In the genomic region with DNA sequence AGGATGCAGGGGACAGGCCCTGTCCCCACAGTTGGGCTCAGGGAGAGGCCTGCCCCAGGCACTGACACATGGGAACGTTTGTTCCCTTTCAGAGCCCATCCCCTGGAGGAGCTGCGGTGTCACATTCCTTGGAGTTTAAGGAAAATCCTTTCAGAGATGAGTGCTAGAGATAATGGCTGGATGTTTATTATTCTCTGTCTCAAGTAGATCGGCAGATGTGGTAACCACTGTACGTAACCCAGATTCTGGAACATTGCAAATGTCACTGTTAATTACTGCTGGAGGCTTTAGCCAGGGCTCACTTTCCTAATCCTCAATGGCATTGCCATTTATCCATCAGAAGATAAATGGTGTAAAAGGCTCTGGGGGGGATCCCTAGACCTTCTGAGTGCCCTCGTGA, we compare ENCODE assay signal across 21 mouse cellular contexts. TPM values are rescaled to one million over a fixed set of nuclear protein-coding genes. Genes with fewer than 3 reads are reported as not detected.
DNase-seq lines count a peak whose midpoint lies in the region; ATAC-seq and TF ChIP-seq lines count a peak whose summit lies in the region.
"Had no signal": no experiment of that assay in that cellular context is flagged by ENCODE, and none has a peak within 500 bp of the region (broad histone marks: within the 10 kb centered on the region; RNA-seq: fewer than 3 reads in every experiment).

No protein-coding gene starts in this region.

- 66% methylated on average over 5 of the region's 5 CpGs for WGBS in cerebellum, adult 2 months
- 22% methylated on average over 5 of the region's 5 CpGs for WGBS in lung, postnatal 0 days
- WGBS in embryonic facial prominence, embryonic 14.5 days = 20% methylated on average over 5 of the region's 5 CpGs
- 44% methylated on average over 5 of the region's 5 CpGs for WGBS in liver, embryonic 11.5 days

- TF ChIP-seq CTCF in cerebellum, adult 2 months (IDR thresholded peaks at IDR 0.05; ENCODE audit: borderline replicate concordance, insufficient read depth, low read depth, low read length) = no peak
- no peak for TF ChIP-seq CTCF in lung, postnatal 0 days (IDR thresholded peaks at IDR 0.05)

- no peaks in the 10 kb centered on the region for H3K36me3 ChIP-seq in lung, postnatal 0 days (ENCODE audit: insufficient read depth, low read length)
- no peaks in the 10 kb centered on the region for H3K36me3 ChIP-seq in embryonic facial prominence, embryonic 14.5 days (ENCODE audit: control insufficient read depth, insufficient read depth, low read length)
- no peaks in the 10 kb centered on the region for H3K36me3 ChIP-seq in liver, embryonic 11.5 days (ENCODE audit: control insufficient read depth, insufficient read depth, low read length)
- H3K36me3 ChIP-seq: heart, embryonic 15.5 days; liver, embryonic 15.5 days had no signal

- no peak overlapping the region for H3K4me2 ChIP-seq in lung, postnatal 0 days (replicated peaks; ENCODE audit: low read depth, low read length)
- no peak overlapping the region for H3K4me2 ChIP-seq in embryonic facial prominence, embryonic 14.5 days (ENCODE audit: low read depth, low read length)
- no peak overlapping the region for H3K4me2 ChIP-seq in liver, embryonic 11.5 days
- H3K4me2 ChIP-seq: heart, embryonic 15.5 days; liver, embryonic 15.5 days had no signal

- no peak overlapping the region for H3K9ac ChIP-seq in lung, postnatal 0 days (replicated peaks; ENCODE audit: low read depth)
- H3K9ac ChIP-seq in embryonic facial prominence, embryonic 14.5 days (ENCODE audit: low read depth, low read length) = no peak overlapping the region
- no peak overlapping the region for H3K9ac ChIP-seq in liver, embryonic 11.5 days (ENCODE audit: low read depth, low read length)
- H3K9ac ChIP-seq: forebrain, postnatal 0 days; heart, embryonic 15.5 days; liver, embryonic 15.5 days had no signal

- no peak for DNase-seq in cerebellum, adult 2 months
- peak; percentile 67 for DNase-seq in lung, postnatal 0 days (ENCODE audit: low spot score)
- DNase-seq in lung, postnatal 36 days = no peak
- peak; percentile 37 for DNase-seq in embryonic facial prominence, embryonic 14.5 days (ENCODE audit: low spot score)
- DNase-seq in liver, embryonic 11.5 days (ENCODE audit: low spot score) = no peak
- DNase-seq in frontal cortex, postnatal 14 days (ENCODE audit: low spot score in 2 of 2) = no peak
- DNase-seq: adrenal gland, adult 8-10 months; cerebellum, postnatal 10 days; forebrain, postnatal 0 days; heart, postnatal 4 days; kidney, adult 11 months; lung, postnatal 14 days; right cerebral cortex, adult 18-20 months; thymus, postnatal 36 days had no signal

- peak overlapping the region; percentile 68; the same call in 1 of the 2 replicates for H3K27ac ChIP-seq in cerebellum, adult 2 months (ENCODE audit: insufficient read depth, low read length)
- H3K27ac ChIP-seq in lung, postnatal 0 days (ENCODE audit: low read length) = no peak overlapping the region
- no peak overlapping the region for H3K27ac ChIP-seq in embryonic facial prominence, embryonic 14.5 days (replicated peaks; ENCODE audit: low read depth, low read length)
- H3K27ac ChIP-seq in liver, embryonic 11.5 days (ENCODE audit: low read depth, low read length) = no peak overlapping the region
- H3K27ac ChIP-seq: heart, embryonic 15.5 days; hindbrain, postnatal 0 days; liver, embryonic 15.5 days had no signal

- TF ChIP-seq POLR2A in cerebellum, adult 2 months (IDR thresholded peaks at IDR 0.05; ENCODE audit: borderline replicate concordance, insufficient read depth, low read length) = no peak

- H3K9me3 ChIP-seq in lung, postnatal 0 days (ENCODE audit: low read length) = no peaks in the 10 kb centered on the region
- no peaks in the 10 kb centered on the region for H3K9me3 ChIP-seq in embryonic facial prominence, embryonic 14.5 days (ENCODE audit: control insufficient read depth, low read length)
- no peaks in the 10 kb centered on the region for H3K9me3 ChIP-seq in liver, embryonic 11.5 days (ENCODE audit: control insufficient read depth, low read length)
- H3K9me3 ChIP-seq: heart, embryonic 15.5 days; liver, embryonic 15.5 days had no signal

- peaks cover 38% of the 10 kb centered on the region for H3K4me1 ChIP-seq in cerebellum, adult 2 months (ENCODE audit: control insufficient read depth, insufficient read depth, low read length)
- H3K4me1 ChIP-seq in lung, postnatal 0 days (ENCODE audit: insufficient read depth, low read depth, low read length) = no peaks in the 10 kb centered on the region
- peaks cover 18% of the 10 kb centered on the region for H3K4me1 ChIP-seq in embryonic facial prominence, embryonic 14.5 days (ENCODE audit: control insufficient read depth, insufficient read depth, low read length)
- no peaks in the 10 kb centered on the region for H3K4me1 ChIP-seq in liver, embryonic 11.5 days (replicated peaks; ENCODE audit: control insufficient read depth, insufficient read depth, low read length)
- H3K4me1 ChIP-seq: liver, embryonic 15.5 days had no signal

- H3K4me3 ChIP-seq in cerebellum, adult 2 months (replicated peaks; ENCODE audit: insufficient read depth, low read depth, low read length) = no peak overlapping the region
- H3K4me3 ChIP-seq in lung, postnatal 0 days (ENCODE audit: low read depth, low read length) = no peak overlapping the region
- no peak overlapping the region for H3K4me3 ChIP-seq in embryonic facial prominence, embryonic 14.5 days (ENCODE audit: low read depth, low read length)
- no peak overlapping the region for H3K4me3 ChIP-seq in liver, embryonic 11.5 days (ENCODE audit: low read depth, low read length)
- H3K4me3 ChIP-seq: heart, embryonic 15.5 days; liver, embryonic 15.5 days had no signal

- no peak for ATAC-seq in cerebellum, adult (ENCODE audit: insufficient number of reproducible peaks, low FRiP score, low TSS enrichment)
- ATAC-seq in lung, postnatal 0 days = peak; percentile 40
- no peak for ATAC-seq in embryonic facial prominence, embryonic 14.5 days (ENCODE audit: low read depth)
- no peak for ATAC-seq in liver, embryonic 11.5 days (replicated peaks; ENCODE audit: low FRiP score)
- ATAC-seq in megakaryocyte-erythroid progenitor cell, adult 5-6 weeks (replicated peaks; ENCODE audit: low FRiP score, low TSS enrichment, poor library complexity, severe bottlenecking) = no peak
- ATAC-seq: forebrain, postnatal 0 days; hindbrain, postnatal 0 days had no signal

- no peaks in the 10 kb centered on the region for H3K27me3 ChIP-seq in cerebellum, adult 2 months (ENCODE audit: control insufficient read depth, insufficient read depth, low read length)
- no peaks in the 10 kb centered on the region for H3K27me3 ChIP-seq in lung, postnatal 0 days (replicated peaks; ENCODE audit: insufficient read depth, low read length)
- H3K27me3 ChIP-seq in embryonic facial prominence, embryonic 14.5 days (replicated peaks; ENCODE audit: control insufficient read depth, insufficient read depth, low read length) = no peaks in the 10 kb centered on the region
- no peaks in the 10 kb centered on the region for H3K27me3 ChIP-seq in liver, embryonic 11.5 days (replicated peaks; ENCODE audit: control insufficient read depth, insufficient read depth, low read length)
- H3K27me3 ChIP-seq: CH12.LX; heart, embryonic 15.5 days; liver, embryonic 15.5 days had no signal

- TF ChIP-seq EP300 in lung, postnatal 0 days (IDR thresholded peaks at IDR 0.05) = no peak

RNA-seq across cellular contexts. Expression of a gene that starts 44.9 kb away (rescaled TPM):
- 345 and 365 TPM in 2 replicates for polyA plus RNA-seq in cerebellum, adult 2 months (2012; rRNA removed)
- polyA plus RNA-seq in lung, postnatal 0 days (2015; fragmentation: Nextera tagmentation; extraction: Ambion mirVana) = 5.9 and 8.5 TPM in 2 replicates
- polyA plus RNA-seq in embryonic facial prominence, embryonic 14.5 days (2014; fragmentation: Nextera tagmentation; extraction: Ambion mirVana) = 13.8 and 14.6 TPM in 2 replicates
- 2.4 and 2.8 TPM in 2 replicates for polyA plus RNA-seq in liver, embryonic 11.5 days (2014; fragmentation: Nextera tagmentation; extraction: Ambion mirVana)
- total RNA-seq in megakaryocyte-erythroid progenitor cell, adult 5-6 weeks (2014; fragmentation: Nextera tagmentation) = not detected in 2 replicates
- total RNA-seq in megakaryocyte-erythroid progenitor cell, adult 5-6 weeks (2017) = not detected in 2 replicates
- total RNA-seq: MEL had no signal

Comparison
In these comparisons a context has a peak if more than half of its experiments do, and no peak if none do; other contexts are left out.
1. DNase-seq: peak in lung, postnatal 0 days (single experiment) and embryonic facial prominence, embryonic 14.5 days (single experiment); none in cerebellum, adult 2 months (0 of 2), lung, postnatal 36 days (single experiment), liver, embryonic 11.5 days (single experiment) and frontal cortex, postnatal 14 days (0 of 2).
2. RNA of a gene that starts 44.9 kb away (polyA plus RNA-seq): 345 to 365 TPM in cerebellum, adult 2 months; 13.8 to 14.6 TPM in embryonic facial prominence, embryonic 14.5 days, 5.9 to 8.5 TPM in lung, postnatal 0 days and 2.4 to 2.8 TPM in liver, embryonic 11.5 days; every median in the first group is over 10 times any median in the second.